Mouse (Mus musculus) kidney, postnatal 4 days (tissue): ENCODE measurements at regions not wholly inside any gene's neighbourhood (a gene's known extent, or its start where the extent isn't known, plus 50 kb on each side); places are given as distances from the start of the nearest gene placed in this dataset.

Source experiments
- DNase-seq, 2 experiments: peaks; one replicate each; pipeline ENCODE4 v3.0.0; 2021; ENCODE audit warnings: mixed read lengths in 2 of 2

DNA sequence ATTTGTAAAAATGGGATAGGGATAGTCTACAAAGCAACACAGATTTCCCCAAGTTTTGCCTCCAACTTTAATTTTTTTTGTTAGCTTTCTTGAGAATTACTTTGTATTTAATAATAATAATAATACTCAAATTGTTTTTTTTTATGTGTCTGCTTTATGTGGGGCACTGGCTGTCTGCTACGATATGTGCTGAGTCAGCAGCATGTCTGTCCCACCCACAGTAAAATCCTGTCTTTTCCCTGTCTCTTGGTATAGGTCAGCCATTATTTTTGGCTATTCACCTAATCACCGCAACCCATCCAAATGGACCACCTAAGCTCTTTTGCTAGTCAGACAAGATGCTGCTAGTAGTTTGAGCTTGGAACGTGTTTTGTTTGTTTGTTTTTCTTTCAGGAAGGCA, 473.0 kb downstream of the Hs3st4 start:
- DNase-seq: no peak

DNA sequence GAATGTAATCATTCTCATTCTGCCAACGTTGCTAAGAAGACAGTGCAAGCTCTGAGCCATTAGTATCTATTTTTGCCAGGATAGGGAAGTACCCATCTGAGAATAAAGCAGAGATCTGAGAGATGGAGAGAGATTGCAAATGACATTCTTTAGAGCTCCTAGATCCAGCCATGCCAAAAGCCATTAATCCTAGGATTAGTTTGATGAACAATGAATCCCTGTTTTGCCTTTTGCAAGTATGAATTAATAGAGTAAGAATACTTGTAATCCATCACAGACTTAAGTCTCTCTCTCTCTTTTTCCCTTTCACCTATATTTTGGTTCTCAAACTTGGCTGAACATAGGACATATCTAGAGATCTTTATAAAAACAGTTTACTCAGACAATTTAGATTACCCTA, 504.7 kb downstream of the Hs3st4 start:
- no peak for DNase-seq

DNA sequence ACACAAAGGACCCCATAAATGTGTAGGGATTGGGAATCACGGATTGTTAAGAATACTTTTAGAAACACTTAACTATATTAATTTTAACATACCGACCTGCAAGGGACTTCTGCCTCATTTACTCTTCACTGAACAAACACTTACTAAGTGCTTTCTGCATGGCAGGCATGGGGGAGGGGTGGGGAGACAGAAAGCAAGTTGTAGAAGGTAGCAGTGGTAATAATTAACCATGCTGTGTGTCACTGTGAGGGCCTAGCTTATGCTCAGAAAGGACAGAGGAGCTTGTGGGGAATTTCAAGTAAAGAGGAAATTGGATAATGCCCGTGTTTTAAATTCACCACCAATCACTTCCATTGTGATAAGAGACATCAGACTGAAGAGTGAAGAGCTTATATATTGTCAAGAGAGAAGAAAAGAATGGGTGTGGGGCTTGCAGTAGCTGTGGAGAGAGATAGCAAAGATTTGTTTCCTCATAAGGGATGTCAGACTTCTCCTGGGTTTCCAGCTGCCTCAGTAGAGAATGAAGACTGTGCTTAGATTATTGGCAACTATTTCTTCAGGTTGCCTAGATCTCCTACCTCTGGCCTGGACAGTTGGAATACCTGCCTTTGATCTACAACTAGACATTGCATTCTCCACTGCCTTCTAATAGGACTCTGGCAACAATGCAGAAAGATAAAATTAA, 508.6 kb downstream of the Hs3st4 start:
- peak; percentile 65 to 75 for DNase-seq

GRCm38 (mm10) chr7:124491851-124492390, 509.3 kb downstream of the Hs3st4 start:
- no peak for DNase-seq

DNA sequence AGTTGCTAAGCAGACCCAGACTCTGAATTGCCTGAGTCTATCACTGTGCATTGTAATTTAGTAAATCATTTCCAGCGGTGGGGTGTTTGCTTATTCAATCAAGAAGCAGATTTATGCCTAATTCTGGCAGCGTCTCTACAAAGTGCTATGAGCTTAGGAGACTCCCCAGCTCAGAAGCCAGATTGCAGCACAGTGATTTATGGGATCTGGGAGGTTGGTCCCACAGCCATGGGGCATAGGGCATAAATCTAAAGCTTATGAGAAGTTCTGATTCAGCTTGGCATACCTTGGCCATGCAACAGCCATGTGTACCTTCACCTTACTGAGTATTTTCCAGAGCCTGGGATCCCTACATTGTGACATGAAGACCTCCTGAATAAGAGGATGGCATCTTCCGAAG, 518.0 kb downstream of the Hs3st4 start:
- no peak for DNase-seq

DNA sequence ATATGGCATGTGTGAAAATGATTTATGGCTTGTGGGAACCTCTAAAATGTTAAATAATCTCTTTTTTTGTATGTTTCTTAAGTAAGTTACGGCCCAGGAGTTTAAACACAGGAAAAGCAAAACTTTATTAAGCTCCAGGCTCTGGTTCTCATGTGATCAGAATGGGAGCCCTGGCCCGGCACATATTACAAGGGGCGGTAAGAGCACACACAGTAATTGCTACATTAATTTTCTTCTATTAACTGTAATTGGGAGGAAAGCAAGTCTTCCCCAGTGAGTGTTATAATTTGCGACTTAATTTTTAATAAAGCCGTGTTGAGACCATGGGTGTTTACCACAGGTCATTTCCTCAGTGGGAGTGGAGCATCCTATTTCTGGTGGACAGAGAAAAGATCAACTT, 520.1 kb downstream of the Hs3st4 start:
- DNase-seq: no peak

DNA sequence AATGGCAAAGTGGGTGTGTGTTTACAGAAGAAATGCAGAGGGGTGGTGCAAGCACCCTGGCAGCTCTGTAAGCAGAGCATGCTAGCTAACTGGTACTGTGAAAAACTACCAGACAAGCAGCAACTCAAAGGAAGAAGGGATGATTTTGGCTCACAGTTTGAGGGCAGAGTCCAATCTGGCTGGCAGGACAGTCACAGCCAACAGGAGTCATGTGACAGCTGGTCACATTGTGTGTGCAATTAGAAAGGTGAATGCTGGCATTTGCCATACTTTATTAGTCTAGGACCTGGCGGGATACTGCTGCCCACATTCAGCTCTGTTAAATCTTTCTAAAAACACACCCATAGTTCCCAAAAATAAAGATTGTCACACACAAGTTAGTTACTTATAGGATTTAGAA, 566.4 kb downstream of the Hs3st4 start:
- no peak for DNase-seq

DNA sequence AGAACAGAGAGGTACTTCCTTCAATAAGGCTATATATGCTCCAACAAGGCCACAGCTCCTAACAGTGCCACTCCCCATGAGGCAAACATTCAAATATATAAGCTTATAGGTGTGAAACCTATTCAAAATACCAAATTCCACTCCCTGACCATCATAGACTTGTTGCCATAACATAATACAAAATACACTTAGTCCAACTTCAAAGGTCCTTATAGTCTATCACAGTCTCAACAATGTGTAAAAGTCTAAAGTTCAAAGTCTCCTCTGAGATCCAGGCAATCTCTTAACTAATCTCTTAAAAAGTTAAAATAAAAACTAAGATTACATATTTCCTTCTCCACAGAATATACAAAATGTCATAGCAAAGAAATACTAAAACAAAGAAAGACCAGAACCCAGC, 574.5 kb downstream of the Hs3st4 start:
- no peak for DNase-seq

DNA sequence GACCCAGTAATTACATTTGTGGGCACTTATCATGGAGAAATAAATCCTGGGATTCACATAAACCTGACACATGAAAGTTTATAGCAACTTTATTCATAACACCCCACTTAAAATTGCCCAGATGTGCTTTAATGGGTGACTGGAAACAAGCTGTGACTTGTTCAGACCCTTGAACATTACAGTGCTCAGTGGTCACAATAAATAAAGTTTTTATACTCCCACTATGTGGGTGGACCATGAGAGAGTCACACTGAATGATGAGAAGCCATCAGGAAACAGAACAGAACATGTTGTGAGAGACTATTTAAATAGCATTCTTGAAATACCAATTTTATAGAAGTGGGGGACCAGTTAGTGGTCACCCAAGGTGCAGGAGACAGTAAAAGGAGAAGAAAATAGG, 588.1 kb downstream of the Hs3st4 start:
- no peak for DNase-seq

- DNase-seq: peak in 1 of 2 experiments; percentile 2
These were observed 591.0 kb downstream of the Hs3st4 start for GRCm38 (mm10) chr7:124573666-124574065.

- no peak for DNase-seq
These were observed 598.7 kb downstream of the Hs3st4 start for GRCm38 (mm10) chr7:124581342-124581741.

DNA sequence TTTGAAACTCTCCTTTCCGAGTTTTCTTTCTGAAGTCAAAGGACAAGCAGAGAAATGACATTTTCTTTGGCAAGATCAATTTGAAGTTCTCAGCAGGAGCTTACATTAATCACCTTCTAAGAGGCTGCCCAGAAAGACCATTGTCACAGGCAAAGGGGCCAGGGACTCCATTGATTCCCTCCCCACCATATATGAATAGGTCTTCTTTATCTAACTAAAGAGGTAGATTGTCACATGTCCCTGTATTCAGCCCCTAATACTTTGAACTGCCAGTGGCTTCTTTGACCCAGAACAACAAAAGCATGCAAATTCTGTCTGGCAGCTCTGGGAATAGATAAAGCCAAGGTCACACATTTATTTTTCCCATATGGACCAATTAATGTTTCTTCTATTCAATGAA, 602.6 kb downstream of the Hs3st4 start:
- DNase-seq: no peak

DNA sequence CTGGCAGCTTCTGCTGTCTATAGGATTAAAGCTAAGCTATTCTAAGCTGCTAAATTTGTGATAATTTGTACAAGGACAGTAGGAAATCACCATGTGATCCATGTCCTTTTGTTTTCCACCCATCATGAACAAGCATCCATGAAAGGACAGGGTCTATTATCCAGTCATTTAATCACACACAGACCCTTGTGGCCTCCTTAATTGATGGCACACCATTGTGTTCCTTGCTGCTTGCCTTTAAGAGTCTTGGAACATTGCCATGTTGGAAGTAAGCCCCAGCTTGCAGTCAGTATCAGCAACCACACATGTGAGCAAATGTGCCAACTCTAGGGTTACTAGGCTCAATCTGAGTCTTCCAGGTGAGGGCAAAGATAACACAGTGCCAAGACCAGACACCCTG, 608.7 kb downstream of the Hs3st4 start:
- DNase-seq: no peak

- DNase-seq: peak; percentile 27 to 32
These were observed 610.8 kb downstream of the Hs3st4 start for GRCm38 (mm10) chr7:124593462-124593861.

GRCm38 (mm10) chr7:124600767-124601166, 618.1 kb downstream of the Hs3st4 start:
- no peak for DNase-seq

GRCm38 (mm10) chr7:124604581-124604980, 621.9 kb downstream of the Hs3st4 start:
- DNase-seq: no peak

DNA sequence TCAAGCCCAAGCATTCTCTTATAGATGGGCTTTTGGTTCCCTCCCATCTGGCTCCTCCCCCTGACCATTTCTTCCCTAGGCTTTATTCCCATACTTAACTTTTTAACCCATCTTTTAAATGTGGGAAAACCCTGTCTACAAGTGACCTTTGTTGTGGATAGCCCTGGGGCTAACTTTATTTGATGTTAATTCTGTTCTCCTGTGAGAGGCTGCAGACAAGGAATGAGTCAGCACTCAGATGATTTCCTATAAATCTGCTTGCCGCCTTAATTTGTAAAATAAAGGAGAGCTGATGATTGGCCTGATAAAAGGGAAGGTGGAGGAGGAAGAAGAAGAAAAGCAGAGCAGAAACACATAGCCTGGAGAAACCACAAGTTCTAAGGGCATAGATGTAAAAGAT, 623.3 kb downstream of the Hs3st4 start:
- no peak for DNase-seq

GRCm38 (mm10) chr7:124607061-124607460, 624.4 kb downstream of the Hs3st4 start:
- no peak for DNase-seq

DNA sequence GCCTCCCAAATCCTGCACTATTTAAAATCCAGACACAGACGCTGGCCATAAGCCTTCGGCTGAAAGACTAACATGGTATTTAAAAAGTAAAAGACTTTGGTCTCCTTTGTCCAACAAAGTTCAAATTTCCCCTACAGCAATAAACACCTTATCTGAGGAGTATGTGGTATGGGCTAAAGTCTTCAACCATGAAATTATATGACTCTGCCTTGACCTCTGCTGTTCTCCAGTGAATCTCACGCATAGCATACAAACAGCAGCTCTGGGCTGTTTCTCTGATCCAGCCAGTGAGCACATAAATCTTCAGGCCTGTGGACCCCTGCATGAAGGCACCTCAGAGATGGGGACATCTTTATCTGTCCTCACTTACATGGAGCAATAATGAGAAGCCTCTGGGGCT, 627.8 kb downstream of the Hs3st4 start:
- DNase-seq: no peak

- DNase-seq: no peak
These were observed 664.5 kb downstream of the Hs3st4 start for GRCm38 (mm10) chr7:124647131-124647530.

- DNase-seq: peak in 1 of 2 experiments; percentile 12
These were observed 684.7 kb downstream of the Hs3st4 start for GRCm38 (mm10) chr7:124667180-124667968.

GRCm38 (mm10) chr7:124668058-124668457, 685.4 kb downstream of the Hs3st4 start:
- DNase-seq: no peak

DNA sequence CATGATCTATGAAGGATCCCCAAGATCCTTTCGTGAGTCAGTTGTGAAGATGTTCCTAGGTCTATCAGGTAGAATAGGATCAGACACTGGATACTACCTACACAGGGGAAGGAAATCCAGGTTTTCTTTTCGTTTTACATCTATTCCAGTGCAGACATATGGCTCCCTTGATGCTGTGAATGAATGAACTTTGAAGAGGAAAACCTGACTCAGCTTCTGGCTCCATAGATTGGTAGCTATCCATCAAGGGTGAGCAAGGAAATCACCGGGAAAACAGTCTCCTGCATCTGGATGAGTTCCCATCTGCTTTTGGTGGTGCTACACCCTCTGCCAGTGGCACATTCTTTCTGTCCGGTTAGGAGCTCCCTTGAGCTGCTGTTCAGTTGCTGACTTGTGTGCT, 687.8 kb downstream of the Hs3st4 start:
- DNase-seq: no peak

- no peak for DNase-seq
These were observed 688.4 kb downstream of the Hs3st4 start for GRCm38 (mm10) chr7:124671117-124671516.
